Mouse (Mus musculus) retina, postnatal 1 day (tissue): Measurements from ENCODE around the gene Fgfr2.

ENCODE experiments used
- DNase-seq: peaks from one replicate; pipeline ENCODE4 v3.0.0-alpha.2; 2012

Gene Fgfr2

DNA sequence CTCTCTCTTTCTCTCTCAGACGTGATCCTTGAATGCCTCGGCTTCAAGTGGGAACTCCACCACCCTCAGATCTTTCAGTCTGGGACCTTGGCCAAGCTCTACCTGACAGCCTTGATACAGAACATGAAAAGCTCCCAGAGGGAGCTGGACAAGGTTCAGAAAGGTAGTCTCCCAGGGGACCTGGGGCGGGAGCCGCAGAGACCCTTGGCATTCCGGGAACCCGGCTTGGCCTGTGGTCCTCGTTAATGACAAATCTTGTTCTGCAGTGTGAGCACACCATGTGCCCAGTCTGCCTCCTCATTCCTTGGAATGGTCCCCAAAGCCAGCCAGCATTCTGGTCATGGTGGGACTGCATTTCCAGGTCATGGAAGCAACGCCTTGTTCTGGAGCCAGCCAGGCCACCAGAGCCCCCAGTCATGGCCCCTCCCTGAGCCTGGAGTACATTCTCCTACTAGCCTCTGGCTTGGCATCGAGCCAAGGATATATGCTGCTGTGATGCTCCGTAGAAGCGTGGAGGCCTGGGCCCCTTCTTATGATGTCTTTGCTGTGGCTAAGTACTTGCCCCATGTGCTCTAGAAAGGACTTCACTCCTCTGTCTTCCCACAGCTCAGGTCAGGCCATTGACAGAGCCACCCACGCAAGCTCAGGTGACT lies 2337.1 kb downstream of the Fgfr2 start:
- peak; percentile 64 for DNase-seq

DNA sequence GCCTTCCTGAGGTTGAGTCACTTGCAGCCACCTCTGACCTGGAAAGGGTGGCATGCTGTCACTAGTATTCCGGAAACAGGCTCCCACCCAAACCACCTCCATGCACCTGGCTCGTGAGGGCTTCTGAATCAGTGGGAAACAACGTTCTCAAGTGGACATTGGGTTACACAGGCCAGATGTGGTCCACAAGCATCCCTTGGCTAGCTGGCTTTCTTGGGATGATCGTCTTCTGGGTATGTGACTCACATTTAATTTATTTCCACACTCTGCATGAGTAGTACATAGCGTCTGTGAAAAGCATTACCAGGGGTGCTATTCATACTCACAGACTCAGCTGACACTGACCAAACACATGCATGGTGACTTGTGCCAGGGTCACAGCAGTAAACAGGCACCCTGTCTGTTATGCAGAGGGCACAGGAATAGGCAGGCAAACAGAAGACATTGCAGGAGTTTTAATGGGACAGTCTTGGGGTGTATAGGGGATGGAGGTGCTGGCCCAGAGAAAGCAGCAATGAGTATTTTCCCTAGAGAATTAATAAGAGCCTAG lies 2340.6 kb downstream of the Fgfr2 start:
- no peak for DNase-seq

DNA sequence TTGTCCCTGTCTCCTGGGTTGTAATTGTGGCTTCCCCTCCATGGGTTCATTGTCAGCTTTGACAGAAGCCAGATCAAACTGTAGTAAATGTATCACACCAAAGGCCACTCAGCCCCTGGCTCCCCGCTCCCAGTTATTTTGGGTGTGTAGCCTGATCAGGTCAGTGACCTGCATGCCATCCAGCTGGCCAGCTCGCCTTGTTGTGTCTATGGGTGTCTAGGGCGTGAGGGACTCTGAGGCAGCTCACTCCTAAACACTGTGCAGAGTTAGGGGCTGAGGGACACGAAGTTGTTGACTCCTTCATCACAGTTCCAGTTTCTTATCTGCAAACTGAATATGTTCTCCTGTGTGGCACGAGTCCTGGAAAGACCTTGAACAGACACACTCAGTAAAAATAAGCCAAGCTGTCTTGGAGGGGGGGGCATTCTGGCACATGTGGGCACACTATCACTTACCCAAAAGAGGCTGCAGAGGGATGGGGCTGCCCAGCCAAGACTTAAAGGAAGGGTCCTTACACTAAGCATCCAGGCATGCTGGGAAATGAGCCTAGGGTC lies 2342.2 kb downstream of the Fgfr2 start:
- DNase-seq: no peak

DNA sequence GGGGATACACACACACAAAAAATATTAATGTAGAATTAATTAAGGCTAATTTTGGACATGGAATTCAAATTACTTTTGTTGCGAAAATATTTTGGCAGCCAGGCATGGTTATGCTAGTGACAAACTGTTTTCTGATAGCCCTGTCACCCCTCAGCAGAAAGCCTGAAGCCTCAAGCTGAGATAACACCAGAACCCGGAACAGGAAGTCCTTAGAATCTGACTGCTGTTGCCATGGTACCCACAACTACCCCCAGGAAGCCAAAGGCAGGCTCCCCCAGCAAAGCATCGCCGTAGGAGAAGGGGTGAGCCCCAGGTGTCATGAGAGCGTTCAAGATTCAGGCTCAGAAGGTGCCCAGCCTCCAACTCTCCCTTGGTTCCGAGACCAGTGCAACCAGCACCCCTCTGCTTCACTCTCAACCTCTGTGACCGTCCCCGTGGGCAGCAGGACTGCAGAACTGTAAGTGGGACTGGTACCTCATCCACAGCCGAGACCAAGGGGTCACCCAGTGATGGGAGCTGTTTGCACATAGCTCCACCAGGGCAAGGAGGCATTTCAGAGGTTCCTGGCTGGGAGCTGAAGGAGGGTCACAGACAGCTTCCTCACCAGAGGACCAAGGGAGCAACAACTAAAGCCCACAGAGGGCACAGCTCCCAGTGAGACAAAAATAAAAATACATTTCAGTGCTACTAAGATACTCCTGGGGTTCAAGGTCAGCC lies 2349.1 kb downstream of the Fgfr2 start, which contains the start of gene Btbd16:
Gene Btbd16, plus strand, starts transcription at position 156 of the 717 bp plus-strand sequence.
- no peak for DNase-seq

DNA sequence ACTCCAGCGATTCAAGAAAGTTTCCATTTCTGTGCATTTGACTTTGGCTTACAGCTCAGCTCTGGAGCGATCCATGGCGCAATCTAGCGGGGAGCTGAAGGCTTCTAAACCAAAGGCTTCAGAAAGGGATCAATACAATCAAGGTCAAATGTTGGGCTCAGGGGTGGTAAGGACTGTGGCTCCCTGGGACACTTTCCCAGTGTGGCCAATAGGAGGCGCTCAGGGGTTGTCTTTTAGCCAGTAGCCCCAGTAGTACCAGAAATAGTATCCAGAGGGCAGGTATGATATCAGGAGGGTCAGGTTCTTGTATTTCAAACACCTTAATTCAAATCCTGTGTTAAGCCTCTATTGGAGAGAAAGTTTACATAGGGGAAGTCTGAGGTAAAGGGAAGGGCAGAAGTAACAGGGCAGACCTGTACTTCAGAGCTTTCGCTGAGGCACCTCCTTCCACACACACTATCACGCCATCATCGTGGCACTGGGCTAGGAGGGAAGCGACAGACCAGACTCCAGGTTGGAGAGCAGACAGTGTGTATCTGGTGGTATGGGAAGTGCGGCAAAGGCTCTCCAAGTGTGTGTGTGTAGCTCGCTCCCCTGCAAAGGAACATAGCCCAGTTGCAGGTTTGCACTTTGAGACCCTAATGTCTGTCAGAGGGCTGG lies 2349.8 kb downstream of the Fgfr2 start:
- DNase-seq: peak; percentile 52

GRCm38 (mm10) chr7:130770707-130771106 lies 2352.4 kb downstream of the Fgfr2 start:
- peak; percentile 83 for DNase-seq

GRCm38 (mm10) chr7:130768151-130768550 lies 2355.0 kb downstream of the Fgfr2 start:
- DNase-seq: no peak

DNA sequence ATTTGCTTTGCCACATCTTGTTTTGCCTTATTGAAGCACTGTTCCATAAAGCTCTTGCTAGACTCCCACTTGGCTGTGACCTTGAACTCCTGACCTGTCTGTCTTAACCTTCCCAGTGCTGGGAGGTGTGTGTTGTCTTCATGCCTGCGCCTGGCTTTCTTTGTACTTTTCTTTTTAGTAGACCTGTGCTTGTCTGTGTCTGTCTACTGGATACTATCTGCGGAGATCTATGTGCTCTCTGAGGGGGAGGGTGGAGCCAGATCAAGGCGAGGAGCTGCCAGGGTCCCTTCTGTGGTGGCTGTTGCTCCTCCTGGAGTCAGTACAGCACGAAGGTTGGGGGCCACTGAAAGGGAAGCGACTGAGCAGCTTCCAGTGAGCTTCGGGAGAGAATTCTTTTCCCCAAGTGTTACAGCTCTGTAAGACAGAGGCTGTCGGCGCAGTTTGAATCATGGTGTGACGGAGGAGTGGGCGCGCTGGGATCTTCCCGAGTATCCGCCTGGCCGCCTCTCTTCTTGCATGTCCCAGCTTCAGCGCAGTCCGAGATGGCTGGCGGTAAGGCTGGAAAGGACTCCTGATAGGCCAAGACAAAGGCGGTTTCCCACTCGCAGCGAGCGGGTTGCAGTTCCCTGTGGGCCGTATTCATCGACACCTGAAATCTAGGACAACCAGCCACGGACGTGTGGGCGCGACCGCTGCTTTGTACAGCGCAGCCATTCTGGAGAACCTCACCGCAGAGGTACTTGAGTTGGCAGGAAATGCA lies 2356.6 kb downstream of the Fgfr2 start:
- no peak for DNase-seq

- no peak for DNase-seq
Observed at GRCm38 (mm10) chr7:130764160-130764559, 2359.0 kb downstream of the Fgfr2 start.

DNA sequence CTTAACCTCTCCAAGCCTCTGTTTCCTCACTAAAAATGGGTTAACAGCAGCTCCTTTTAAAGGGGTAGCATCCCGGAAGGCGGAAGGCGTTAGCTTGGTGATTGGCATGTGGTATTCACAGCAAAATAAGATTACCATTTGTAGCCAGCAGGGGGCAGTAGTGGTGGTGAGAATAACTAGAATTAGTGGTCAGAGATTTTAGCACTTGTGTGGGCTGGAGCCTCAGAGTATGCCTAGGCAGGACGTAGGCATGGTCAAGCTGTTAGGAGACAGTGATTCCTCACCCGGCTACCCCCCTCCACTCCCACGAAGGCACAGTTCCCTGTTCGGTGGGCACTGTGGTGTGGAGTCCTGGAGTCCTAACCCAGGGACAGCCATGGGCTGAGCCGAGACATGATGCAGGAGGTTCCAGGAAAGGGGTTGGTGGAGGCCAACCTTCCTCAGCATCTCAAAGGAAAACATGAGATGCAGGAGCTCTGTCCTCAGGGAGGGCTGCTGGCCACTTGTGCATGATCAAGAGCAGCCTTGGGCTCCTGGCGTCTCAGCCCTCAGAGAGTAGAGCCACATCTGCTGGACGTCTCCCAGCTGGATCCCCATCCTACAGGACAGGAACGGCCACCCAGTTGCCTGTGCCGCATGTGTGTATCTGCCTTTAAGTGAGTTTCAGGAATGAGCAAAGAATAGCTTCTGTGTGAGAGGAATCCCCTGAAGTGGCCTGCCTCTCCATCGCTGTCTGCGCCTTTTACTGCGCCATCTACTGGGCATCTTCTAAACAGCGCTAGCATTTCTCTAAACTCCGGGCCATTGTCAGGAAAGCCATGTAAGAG lies 2360.9 kb downstream of the Fgfr2 start:
- DNase-seq: peak; percentile 89

DNA sequence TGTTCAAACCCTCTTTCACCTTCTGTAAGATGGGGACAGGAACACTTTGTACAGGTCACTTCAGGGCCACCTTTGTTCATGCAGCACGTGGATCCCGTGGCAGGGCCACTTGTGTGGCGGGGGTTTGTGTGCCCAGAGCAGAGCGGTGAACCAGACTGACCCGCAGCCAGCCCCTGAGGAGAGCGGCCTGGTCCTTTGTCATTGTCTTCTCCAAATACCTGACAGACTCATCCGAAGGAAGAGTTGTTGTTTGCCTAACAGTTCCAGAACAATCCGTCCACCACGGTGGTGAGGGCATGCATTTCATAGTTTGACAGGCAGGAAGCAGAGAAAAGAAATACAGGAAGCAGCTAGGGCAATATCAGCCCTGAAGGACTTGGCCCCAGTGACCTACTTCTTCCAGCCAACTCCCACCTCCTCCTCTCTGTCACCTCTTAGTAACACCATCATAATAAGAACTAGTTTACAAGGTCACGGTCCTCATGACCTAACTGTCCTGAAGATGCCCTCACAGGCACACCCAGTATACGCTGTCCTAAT lies 2365.8 kb downstream of the Fgfr2 start:
- no peak for DNase-seq

DNA sequence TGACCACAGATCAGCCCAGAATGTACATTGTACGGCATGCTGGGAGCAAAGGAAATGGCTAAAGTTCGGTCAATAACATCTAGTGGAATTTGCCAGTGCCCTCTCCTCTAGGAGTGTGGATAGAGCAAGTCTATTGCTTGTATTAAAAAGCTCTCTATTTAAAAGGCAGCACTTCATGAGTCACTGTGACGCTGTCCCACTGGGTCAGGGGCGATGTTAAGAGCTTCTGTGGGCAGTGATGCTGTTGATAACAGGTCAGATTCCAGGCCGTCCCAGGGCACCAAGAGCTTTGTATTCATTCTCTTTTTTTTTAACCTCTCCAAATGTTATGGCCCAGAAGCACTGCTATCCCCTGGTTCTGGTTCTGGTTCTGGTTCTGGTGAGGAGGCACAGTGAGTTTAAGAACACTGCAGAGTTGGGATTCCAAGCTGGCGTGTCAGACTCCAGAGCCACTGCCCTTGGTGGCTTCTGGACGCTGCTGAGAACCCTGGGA lies 2366.8 kb downstream of the Fgfr2 start:
- DNase-seq: no peak

DNA sequence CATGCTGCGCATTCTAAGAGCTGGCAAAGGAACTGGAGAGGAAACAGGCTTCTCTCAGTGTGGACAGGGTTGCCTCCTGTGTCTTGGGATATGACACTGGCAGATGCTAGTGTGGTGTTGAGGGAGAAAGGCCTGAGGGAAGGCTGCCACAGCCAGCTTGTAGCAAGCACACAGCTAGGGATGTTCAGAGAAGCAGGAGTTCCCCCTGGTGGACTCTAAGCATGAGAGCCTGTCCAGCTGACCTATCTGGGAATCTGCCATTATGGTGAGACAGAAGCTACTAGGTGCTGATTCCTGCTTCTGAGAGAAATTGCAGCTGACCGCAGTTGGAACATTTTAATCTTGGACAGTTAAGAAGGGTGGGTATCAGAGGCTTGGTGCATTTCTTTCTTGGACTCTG lies 2368.4 kb downstream of the Fgfr2 start:
- peak; percentile 84 for DNase-seq

GRCm38 (mm10) chr7:130751678-130752077 lies 2371.5 kb downstream of the Fgfr2 start:
- peak; percentile 66 for DNase-seq

GRCm38 (mm10) chr7:130750752-130751490 lies 2372.2 kb downstream of the Fgfr2 start:
- peak; percentile 84 for DNase-seq

DNA sequence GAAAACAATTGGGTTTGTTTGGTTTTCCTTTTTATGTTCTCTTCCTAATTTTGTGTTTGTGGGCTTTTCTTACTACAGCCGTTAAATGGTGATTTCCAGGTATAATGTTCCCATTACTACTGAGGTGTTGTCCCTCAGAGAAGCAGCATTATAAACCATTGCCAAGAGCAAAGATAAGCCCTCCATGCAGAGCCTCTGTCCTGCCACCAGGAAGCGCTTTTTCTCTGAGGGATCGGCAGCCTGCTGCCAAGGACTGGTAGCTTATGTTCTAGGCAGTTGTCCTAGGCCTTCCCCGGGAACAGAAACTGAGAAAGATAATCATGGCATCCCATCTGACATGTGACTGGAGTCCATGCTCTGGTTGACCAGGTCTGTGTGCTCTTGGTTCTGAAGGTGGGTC lies 2374.0 kb downstream of the Fgfr2 start:
- no peak for DNase-seq

DNA sequence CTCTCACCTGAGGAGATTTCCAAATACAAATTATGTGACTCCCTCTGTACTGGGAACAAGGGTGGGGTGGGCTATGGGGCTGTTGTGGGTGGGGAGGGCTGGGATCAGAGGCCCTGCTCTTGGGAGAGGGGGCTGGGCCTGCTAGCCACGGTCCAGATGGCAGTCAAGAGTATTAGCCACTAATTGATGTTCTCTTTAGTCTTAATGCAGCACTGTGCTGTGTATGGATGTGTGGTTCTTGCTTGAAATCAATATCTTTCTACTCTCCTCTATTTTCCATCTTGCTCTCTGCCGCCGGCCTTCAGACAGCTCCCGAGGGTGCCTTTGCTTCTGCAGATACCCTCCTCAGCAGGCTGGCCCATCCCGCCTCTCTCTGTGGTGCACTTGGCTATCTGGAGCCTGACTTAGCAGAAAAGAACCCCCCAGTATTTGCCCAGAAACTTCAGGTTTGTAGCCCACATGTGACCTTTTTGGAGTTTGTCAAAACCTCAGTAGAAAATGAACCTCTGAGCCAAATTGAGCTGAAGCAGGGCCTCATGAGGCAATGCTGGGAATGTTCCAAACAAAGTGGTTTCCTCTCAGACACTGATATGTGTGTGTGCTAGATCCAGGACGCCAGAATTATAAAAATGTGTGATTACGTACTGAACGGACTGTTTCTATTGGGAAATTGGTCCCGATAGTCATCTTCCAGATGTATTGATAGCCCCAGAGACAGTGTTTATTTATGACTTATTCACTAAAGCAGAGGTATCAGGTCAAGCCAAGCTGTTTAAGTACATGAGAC lies 2379.7 kb downstream of the Fgfr2 start:
- peak; percentile 26 for DNase-seq

DNA sequence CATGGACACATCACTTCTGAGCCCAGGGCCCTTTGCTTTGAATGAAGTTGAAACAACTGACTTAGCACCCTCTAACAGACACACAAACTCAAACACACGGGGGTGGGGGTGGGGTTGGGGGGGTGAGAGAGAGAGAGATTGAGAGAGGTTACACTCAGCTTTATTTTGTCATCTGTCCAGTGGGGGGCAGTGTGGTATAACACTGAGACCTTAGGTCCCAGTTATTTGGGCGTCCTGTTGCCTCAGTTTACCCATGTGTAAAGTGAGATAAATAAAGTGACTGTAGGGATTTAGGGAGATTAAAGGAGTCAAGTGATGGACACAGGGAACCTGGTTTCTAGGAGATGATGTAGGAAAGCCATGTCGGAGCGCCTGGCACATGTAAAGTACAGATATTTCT lies 2382.1 kb downstream of the Fgfr2 start:
- DNase-seq: no peak

- no peak for DNase-seq
Observed at GRCm38 (mm10) chr7:130734195-130734787, 2388.9 kb downstream of the Fgfr2 start.
